Mouse (Mus musculus) mesoderm, embryonic 11.5 days (tissue): ENCODE measurements at regions not wholly inside any gene's neighbourhood (a gene's known extent, or its start where the extent isn't known, plus 50 kb on each side); places are given as distances from the start of the nearest gene placed in this dataset.

ENCODE experiments used
- DNase-seq: peaks from one replicate; pipeline ENCODE4 v3.0.0-alpha.2; 2012; ENCODE audit warnings: low read depth, low spot score

DNA sequence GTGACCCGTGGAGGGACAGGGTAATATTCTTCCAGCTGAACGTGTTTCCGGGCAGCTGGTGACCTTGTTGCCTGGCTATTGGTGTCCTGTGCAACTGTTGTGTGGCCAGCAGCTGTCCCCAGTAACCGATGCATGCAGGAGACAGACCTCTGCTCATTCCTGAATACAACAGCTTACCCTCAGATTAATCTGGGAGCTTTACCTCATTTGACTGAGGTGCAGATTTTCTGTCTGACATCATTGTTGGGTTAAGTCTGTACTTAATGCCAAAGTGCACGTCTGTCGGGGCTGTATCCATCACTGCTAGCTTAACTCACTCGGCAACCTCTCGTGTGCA lies 119.6 kb upstream of the Mpp6 start:
- DNase-seq = no peak

DNA sequence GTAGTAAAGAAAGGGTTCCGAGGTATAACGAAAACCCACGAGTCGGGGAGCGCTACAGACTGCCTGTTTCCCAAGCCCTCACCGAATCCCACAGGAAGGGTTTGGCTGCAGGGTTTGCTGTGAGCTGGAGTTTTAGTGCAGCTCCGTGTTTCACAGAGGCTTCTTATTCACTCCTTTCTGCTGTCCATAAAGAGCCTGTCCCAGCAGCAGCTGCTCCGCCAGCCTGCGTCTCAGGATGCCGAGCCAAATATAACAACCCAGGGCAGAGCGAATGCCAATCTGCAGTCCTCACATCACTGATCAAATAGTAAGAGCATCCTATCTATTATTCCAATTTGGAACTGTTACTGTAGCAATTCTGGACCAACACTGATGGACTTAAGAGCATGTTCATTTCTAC lies 110.7 kb upstream of the Mpp6 start:
- no peak for DNase-seq

DNA sequence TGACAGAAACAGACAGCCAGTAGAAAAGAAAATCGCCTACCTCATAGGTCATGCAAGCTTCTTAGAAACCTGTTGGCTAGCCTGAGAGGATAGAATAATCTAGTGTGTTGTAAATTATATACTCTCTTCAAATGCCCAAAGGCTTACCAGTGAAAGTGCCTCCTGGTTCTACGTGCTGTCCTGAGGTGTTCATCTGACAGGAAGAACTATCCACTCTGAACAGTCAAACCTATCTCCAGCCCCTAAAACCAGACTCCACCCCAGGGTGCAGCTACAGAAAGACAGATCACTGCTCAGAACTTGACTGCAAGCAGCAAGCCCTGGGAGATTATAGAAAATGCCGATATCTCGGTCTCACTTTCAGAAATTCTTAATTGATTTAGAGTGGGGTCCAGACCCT lies 102.0 kb upstream of the Mpp6 start:
- DNase-seq = no peak

GRCm38 (mm10) chr6:50008869-50009268 lies 101.2 kb upstream of the Mpp6 start:
- DNase-seq = no peak

DNA sequence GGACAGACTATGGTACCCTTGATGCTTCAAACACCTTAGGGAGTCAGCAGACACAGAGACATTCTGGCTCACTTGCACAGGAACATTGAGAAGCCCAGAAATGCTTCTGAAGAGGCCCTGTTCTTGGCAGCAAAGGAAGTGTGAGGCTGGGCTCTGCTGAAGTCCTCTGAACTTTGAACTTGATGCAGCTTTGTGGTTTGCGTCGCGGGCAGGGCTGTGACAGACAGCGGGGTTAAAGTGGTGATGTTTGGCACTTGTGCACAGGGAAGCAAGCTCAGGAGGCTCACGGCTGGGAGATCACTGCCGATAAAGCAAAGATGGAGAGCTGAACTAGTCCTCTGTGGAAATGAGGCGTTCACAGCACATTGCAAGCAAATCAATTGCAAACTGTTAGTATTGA lies 100.7 kb upstream of the Mpp6 start:
- no peak for DNase-seq

DNA sequence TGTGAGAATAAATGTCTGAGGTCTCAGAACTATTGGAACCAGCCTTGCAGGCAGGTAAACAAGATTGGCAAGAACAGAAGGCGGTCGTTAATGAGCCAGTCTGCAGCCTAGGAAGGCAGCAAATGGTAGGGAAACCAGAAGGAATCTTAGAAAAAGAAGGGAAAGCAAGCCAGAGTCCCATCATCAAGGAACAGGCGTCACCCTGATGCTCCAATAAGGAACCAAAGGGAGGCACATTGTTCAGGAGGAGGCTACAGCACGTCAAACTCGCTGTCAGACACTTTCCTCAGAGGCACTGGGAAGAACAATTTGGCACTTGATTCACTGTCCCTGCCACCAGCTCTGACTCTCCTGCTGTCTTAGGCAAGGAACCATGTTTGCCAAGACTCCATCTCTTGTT lies 100.2 kb upstream of the Mpp6 start:
- DNase-seq = no peak

DNA sequence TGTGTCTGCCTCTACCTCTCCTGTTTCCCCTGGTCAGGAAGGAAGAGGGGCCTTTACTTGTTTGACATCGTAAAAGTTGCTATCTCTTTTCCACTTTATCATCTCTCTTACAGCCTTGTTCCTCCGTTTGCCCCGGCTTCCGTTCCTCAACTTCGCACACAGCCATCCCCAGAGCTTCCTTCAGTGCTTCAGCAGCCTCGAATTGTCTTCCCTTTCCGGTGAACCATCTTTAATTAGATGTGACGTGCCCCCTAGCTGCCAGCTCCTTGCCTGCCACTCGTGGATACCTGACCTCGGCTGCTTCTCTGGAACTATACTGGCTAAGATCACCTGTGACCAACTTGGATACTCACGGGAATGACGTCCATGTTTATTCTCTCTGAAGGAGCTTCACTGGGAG lies 99.0 kb upstream of the Mpp6 start:
- no peak for DNase-seq

DNA sequence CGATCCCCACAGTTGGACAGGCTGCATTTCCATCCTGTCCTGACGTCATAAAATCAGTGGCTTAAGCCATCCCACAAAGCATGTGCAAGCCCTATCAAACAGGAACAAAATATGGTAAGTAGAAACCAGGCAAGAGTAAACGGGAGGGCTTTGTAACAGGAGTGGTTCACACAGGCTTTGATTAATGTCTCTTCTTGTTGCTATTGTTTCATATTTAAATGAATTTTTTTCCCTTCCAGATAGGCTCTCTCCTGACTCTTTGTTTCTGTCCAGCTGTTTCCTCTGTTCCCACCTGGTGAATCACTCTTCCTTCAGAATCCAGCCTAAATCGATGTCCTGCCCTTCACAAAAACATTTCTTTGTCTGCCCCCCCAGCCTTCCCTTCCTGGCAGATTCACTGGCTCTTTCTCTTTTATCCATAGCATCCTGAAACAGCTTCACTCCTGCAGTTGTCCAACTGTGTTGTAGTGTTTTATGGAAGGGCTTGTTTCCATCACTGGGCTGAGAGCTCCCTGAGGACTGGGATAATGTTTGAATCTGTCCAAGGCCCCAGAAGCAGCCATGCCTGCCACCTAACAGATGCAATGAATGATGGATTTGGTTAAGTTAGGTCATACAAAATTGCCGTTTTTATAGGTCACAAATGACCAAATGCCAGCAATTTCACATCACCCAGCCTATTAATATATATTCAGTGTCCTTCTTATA lies 98.1 kb upstream of the Mpp6 start:
- peak; percentile 29 for DNase-seq

GRCm38 (mm10) chr6:50013067-50013466 lies 97.0 kb upstream of the Mpp6 start:
- no peak for DNase-seq

- no peak for DNase-seq
Observed at GRCm38 (mm10) chr6:50013842-50014241, 96.2 kb upstream of the Mpp6 start.

DNA sequence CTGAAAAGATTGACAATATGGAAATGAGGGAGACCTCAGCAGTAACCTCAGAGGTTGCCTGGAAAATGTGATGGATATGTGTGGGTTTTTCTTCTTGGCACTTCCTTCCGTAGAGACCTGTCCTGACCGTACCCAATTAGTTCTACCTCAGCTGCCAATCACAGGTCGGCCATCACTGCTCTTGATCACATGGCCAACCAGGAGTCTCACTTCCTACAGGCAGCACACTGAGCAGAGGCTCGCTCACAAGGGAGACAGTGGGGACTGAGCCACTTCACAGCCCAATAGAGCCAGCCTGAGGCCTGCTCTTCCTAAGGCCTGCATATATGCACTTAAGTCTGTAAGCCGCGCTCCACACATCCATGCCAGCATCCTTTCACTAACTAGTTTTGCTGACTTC lies 82.1 kb upstream of the Mpp6 start:
- no peak for DNase-seq

DNA sequence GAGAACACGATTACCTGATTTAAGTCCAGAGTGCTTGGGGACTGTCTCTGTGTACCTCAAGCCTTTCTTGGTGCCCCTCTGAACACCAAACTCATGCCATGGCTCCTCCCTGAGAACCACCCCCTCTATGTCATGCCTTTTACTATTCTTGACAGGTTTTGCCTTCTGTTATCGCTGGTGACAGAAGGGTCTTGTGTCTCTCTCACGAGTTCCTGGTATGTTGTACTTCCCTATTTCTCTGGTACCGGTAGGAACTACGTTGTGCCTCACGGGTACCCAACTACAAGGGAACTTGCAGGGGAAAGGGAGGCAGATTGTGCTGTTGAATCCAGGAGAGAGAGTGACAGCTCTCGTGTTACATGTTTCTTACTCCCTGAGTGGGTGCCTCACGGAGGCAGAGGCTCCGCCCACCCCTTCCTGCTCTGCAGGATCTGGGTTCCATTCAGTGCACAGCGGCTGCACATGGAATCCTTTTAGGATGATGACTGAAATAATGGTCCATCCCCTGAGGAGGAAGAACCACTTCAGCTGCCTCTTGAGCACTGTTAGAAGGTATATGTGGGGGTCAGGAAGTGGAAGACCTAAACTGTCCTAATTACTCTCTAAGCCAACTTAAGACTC lies 80.0 kb upstream of the Mpp6 start:
- no peak for DNase-seq

- no peak for DNase-seq
Observed at GRCm38 (mm10) chr6:50031356-50031755, 78.7 kb upstream of the Mpp6 start.

GRCm38 (mm10) chr6:50032894-50033595 lies 77.0 kb upstream of the Mpp6 start:
- DNase-seq = no peak

DNA sequence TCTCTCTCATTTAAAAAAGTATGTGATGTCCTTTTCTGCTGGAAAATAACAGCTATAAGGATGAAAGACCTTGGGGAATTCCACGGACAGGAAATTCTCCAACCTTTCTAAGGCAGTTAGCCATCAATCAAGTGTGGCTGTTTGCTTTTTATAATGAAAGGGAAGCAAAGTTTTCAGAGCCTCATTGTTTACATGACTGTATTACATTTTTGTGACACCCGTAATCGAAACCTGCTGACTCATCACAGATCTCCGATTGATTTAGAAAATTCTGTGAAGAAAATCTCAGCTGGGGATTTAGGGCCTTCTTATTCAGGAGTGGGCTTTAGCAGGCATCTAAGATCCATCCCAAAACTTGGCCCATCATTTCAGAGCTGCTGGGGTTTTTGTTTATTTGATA lies 72.4 kb upstream of the Mpp6 start:
- DNase-seq = peak; percentile 48

- peak; percentile 31 for DNase-seq
Observed at GRCm38 (mm10) chr6:50038369-50038768, 71.7 kb upstream of the Mpp6 start.

DNA sequence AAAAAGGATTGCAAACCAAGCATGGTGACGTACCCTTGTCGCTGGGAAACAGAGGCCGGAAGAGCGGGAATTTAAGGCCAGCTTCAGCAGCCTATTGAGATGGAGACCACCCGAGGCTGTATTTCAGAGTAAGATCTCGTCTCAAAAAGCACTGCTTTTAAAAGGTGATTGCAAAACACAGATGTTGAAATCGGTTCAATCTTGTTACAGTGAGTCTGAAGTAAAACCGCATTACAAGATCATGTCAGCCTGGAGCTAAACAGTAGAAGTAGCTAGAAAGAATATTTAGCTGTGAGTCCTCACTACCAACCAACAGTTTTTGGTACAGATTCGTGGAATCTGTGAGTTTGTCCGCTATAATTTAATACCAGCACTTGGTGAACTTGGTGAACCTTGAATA lies 69.0 kb upstream of the Mpp6 start:
- no peak for DNase-seq

GRCm38 (mm10) chr6:50042127-50042526 lies 67.9 kb upstream of the Mpp6 start:
- DNase-seq = no peak

DNA sequence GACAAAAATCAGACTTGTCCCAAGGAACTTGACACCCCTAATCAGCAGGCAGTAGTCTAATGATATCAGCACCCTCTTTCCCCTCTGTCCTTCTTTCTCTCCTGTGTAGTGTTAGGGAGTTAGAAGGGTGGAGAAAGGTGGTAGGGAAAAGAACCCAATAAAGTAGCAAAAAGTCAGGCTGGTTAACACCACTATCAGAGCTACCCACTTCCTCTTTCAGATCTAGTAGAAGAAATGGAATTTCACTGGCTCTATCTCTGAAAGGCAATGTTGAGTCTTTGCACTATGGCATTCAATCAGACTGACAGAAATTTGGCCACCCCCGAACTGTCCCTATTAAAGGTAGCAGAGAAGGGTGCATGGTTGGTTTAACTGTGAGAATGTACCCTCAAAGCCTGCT lies 65.9 kb upstream of the Mpp6 start:
- DNase-seq = no peak

GRCm38 (mm10) chr6:50046721-50047120 lies 63.3 kb upstream of the Mpp6 start:
- no peak for DNase-seq

GRCm38 (mm10) chr6:50052416-50052815 lies 57.6 kb upstream of the Mpp6 start:
- DNase-seq = no peak

- DNase-seq = no peak
Observed at GRCm38 (mm10) chr6:50053086-50053485, 57.0 kb upstream of the Mpp6 start.

DNA sequence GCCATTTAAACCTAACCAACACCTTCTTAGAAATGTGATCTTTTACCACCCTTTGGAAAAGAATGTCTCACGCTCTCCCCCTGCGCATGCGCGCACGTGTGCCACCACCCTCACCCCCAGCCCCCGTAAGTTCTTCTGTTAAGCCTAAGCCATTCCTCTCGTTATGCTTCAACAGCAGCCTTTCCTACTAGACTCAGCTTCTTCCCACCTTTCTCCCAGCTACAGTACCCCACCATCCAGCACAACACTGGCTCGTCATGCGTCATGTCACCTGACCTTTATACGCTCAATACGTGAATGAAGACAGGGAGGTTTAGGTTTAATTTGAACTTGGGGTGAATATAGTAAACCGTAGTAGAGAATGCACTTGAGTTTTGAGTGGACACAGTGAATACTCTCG lies 55.8 kb upstream of the Mpp6 start:
- no peak for DNase-seq
